Mouse (Mus musculus): ENCODE results near the gene Pank3.

Pank3 gene

DNA sequence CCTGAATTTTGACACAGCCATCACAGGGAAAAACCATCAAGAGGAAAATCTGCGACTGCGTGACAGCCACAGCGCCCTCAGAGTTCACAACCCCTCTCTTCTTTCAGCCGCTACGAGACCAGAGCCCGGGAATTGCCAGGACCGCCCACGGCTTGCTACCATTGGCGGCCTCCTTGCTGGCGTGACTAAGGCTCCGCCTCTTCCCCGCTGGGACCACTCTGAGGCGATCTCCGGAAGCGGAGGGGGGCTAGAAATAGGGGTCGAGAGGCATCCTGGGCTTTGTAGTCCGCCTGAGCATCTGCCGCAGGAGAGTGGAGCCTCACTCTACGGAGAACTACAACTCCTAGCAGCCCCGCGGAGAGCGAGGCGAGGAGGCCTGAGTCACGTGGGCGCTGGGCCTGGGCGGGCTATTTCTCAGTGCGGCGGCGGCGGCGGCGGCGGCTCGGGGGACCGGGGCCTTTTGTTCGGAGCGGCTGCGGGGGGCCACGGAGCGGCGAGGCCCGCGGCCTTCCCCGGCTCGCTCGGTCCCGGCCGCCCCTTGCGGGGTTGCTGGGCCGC lies at the start of gene Pank3:
Pank3 (plus strand) TSS at position 297 of the 558 bp plus-strand sequence.
- peak; percentile 97 for DNase-seq

DNA sequence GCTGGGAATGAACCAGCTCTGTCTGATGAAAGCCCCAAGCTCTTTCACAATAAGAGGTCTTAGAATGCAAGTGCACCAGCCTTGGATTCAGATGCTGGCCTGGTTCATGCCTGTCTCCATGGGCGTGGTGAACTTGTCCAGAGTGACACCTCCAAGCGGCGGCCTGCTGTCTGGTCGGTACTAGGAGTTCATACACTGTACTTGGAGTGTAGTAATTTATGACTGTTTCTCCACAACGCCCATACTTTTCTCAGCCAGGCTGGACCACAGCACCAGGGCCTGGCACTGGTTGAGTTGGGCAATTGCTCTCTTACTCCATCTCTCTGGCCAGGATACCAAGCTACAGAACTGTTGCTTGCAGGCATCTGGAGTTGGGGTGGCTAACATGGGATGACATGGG lies 45.4 kb upstream of the Pank3 start:
- no peak for DNase-seq

DNA sequence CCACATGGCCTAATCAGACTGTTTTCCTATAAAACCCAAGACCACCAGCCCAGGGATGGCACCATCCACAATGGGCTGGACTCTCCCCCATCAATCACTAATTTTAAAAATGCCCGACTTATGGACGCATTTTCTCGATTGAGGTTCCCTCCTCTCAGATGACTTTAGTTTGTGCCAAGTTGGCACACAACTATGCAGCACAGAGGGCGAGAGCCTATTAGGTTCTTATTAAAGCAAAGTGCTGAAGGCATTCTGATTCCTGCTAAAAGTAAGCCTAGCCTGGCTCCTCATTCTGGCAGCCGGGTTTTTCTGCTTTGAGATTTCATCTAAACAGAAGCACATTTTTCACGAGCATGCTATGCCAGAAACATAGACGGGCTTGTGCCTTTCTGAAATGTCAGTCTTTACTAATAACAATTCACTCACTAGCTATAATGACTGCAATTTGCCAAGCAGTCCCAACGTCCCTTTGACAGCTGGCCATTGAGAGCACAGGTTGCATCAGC lies 42.9 kb upstream of the Pank3 start:
- no peak for DNase-seq

DNA sequence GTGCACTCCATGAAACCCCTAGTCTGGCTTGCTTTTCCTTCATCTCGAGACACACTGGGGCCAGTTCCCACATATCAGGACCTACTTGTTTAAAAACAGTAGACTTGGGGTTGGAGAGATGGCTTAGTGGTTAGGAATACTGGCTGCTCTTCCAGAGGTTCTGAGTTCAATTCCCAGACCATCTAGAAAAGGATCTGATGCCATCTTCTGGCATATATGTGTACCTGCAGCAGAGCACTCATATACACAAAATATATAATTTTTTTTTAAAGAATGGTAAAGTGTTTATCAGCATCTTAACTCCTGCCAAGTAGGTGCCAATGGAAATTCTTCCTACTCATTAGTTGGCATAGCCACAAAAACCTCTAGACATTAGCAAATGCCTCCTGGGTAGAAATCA lies 41.1 kb upstream of the Pank3 start:
- DNase-seq: no peak

DNA sequence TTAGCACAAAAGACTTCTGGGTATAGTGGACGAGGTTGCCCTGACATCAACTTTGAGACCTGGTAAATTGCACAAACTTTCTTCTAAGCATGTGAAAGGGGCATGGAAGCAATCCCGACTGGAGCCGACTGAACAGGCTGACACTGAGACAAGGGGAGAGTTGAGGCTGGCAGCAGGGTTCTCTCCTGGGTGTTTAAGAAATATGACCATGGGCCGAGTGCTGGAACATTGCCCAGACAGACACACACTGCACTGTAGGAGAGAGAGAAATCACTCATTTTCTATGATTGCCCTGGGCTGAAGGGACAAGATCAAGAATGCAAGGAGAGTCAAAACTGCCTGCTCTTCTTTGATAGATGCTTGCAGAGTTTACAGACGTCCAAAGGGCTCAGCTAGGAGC lies 40.1 kb upstream of the Pank3 start:
- DNase-seq: no peak

DNA sequence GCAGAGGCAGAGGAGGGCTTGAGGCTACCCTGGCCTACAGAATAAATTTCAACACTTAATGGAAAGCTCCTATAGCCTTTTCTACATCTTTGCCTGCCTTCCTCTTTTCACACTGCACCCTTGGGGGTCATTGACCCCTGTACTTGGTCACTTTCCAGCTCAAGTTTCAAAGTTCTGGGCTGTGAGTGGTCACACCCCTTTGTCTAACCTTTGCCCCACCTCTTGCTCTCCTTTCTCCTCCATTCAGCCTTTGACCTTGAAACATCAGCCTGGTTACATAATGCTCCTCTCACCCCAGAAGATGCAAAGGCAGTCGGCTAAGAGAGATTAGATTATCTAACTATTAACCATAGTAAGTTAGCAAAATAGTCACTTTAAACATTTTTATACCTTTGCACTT lies 36.9 kb upstream of the Pank3 start:
- no peak for DNase-seq

DNA sequence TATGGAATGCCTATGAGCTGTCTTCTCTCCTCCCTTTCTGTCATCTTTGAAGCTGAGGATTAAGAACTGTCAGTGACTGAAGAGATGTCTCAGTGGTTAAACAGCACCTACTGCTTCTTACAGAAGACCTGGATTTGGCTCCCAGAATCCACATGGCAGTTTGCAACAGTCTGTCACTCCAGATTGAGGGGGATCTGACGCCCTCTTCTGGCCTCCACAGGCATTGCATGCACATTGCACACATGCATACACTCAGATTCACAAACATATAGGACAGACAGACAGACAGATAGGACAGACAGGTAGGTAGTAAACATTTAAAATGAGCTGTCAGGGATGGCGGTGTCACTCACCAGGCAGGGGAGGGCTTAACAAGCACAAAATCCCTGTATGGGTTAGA lies 32.5 kb upstream of the Pank3 start:
- DNase-seq: no peak

DNA sequence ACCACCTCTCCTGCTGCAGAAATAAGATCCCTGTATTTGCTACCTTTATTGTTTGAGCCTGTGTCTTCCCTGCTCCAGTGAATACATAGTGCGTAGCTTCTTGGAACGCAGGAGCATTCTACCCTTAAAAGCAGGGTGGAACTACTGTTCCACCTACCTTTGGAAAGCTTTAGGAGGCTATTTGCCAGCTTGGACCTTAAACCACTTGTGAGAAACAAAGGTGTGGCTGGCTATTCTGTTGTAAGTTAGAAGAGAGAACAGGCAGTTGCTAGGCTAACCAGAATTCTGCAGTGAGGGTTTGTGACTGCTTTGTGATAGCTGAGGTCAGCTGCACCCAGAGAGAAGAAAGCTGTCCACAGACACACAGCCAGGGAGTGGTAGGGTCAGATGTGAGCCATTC lies 32.0 kb upstream of the Pank3 start:
- DNase-seq: no peak

DNA sequence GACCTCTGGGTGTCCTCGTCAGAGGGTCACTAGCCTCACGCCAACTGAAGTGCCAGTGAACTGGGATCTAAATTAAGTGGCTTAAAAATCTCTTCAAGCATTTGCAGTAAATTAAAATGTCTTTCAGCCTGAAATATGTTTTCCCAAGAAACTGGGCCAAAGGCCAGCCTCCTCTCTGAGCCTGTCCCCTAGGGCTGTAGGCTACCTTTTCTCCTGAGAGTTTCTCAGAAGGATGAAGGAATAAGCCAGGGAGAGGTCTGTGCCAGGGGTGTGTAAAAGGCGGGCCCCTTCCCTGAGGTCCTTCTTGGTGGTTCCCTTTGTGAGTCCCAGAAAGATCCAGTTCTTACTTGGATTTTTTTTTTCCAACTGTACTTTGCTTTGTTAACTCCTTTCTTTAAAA lies 31.2 kb upstream of the Pank3 start:
- no peak for DNase-seq

DNA sequence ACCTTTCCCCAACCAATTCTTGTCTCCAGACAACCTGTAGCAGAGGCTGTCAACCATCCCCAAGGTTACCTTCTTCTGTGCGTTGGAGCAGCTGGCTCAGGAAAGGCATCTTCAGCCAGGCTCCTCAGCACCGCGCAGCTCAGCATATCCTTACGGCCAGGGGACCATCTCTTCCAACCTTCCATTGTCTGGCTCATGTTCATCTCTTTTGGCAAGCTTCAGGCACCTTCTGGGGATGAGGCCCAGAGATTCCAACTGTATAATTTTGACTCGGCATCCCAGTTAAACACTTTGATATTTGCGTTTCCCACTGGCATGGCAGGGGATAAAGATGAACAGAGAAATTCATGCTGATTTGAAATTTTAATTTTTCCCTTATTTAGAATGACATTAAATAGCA lies 25.7 kb upstream of the Pank3 start:
- DNase-seq: no peak

DNA sequence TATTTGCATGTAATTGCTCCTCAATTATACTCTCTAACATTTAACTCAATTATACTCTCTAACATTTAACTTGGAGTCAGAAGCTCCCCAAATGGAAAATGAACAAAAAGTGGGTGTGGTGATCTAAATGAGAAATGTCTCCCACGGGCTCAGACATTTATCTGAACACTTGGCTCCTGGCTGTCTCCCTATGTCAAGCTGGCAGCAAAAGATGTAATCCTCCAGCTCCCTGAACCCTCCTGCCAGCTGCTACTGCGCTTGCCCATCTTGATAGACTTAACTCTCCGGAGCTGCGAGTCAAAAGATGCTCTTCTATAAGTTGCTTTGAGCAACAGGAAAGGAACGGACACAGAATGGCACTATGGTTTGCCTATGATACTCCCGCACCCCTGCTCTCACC lies 24.7 kb upstream of the Pank3 start:
- no peak for DNase-seq

DNA sequence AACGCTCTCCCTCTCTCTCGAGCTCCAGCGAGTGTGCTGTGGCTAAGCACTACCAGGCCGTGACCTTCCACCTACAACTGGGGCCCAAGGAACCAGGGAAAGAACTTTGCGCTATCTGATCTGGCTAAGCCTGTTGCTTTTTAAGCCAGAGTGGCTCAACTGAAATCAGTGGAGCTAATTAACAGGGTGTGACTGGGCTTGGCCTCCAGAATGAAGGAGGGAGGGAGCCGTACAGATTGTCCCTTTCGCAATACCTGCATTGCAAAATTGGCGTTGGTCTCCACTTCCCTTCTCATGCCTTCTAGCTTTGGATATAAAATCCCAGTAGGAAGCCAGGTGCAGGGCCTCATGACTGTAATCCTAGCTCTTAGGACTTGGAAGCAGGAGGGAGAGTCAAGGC lies 18.7 kb upstream of the Pank3 start:
- DNase-seq: no peak

DNA sequence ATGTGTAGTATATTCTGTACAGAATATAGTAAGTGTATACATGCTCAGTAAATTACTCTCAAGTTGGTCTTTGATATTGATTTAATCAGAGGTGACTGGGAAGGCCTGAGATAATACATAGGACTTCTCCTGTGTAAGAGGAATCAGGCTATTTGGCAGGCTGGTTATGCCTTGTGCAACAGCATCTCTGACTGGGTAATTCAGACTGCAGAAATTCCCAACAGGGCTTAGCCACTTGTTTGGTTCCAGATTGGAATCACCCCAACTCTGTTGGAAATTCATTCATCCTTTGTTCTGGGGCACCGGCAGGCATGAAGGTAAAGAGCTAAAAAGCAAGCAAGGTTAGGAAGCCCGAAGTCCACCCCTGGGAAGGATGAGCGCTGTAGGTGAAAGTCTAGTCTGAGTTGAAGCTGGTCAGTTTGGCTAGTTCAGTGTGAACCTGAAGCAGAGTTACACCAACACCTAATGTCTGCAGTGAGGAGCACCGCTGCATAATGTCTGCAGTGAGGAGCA lies 14.3 kb upstream of the Pank3 start:
- no peak for DNase-seq

DNA sequence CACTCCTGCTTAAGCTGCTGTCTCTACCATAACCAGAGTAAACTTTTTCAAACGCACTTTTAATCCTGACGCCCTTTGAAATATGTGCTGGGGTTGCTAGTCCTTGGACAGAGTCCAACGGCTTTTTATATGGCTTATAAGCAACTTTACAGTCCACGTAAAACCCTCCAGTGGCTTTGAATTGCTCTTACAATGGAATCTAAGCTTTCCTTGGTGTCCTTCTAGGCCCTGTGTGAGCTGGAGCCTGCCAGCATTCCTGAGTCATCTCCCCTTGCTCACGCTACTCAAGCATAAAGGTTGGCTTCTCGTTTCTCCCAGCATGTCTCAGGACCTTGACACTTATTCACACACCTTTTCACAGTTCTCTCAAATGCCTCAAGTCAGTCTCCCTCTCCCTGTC lies 13.7 kb upstream of the Pank3 start:
- DNase-seq: no peak

DNA sequence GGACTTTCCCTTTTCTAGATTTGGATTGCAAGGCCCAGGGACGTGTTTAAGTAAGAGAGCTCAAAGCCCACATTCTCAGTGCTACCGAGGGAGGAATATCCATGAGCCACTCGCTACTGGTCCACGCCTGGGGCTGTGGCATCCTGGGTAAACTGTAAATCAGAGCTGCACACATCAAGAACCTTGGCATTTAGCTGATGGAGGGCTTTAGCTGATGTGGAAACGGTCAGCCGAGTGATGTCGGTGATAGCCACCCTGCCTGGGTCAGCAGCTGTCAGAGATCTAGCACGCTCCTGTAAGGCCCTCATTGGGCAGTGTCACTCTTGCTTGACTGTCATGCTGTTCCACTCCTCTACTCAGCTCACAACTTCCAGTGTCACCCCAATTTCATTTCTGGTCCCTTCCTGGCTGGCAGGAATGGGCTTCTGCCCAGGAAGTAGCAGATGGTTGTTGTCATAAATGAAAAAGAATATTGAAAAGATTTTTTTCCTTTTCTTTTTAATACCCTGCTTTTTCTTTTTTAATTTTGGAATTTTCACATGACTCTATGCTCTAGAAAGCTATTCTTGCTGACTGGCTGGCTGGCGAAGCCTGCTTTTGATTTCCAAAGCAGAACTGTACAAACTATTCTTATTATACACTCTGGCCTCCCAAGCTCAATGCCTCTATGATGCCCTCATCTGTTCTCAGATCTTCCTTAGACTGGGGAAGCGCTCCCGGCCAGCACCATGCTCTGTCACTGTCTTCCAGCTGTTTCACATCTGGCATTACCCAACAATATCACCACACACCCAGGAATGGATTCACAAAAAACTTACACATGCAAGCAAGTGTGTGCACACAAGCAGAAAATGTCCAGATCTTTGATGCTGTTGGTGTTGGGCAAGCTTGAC lies 12.6 kb upstream of the Pank3 start:
- no peak for DNase-seq

DNA sequence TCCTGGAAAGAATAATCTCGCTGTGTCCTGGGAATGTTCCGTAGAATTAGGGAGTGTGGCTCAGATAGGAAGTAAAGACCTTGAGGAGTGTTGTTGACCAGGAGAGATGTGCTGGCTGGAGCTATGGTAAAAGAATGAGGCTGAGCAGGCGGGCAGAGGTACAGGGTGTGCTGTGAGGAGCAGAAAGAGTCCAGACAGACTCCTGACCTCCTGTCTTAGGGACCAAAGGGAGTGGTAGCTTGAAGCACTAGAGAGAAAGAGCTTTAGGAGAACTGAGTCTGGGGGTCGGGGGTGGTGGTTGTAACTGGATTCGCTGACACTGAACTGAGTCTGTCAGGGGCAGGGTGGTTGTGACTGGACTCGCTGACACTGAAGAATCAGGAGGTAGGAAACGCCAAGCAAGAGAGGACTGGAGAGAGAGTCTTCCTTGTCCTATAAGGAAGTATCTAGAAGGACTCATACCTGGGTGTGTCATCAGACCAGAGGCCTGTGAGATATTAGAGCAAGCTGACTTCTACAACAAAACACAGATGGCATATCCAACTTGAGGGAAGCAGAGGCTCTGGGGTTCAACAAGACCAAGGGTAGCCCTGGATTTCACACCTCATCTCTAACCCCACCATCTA lies 9.2 kb upstream of the Pank3 start:
- no peak for DNase-seq

DNA sequence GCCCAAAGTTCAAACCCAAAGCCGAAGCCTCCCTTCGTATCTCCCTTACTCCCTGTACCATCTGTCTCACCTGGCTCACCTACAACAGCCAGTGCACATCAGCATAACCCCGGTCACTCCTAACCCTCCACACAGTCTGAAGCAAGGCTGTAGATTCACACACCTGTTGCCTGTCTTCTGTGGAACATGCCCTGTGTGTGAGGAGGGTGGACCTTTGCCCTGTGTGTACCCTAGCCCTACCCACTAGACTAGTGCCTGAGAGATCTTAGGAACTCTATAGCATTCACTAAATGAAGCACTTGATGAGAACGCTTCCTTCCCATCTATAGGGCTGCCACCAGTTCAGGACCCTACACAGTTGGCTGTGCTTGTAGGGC lies 8.7 kb upstream of the Pank3 start:
- no peak for DNase-seq

DNA sequence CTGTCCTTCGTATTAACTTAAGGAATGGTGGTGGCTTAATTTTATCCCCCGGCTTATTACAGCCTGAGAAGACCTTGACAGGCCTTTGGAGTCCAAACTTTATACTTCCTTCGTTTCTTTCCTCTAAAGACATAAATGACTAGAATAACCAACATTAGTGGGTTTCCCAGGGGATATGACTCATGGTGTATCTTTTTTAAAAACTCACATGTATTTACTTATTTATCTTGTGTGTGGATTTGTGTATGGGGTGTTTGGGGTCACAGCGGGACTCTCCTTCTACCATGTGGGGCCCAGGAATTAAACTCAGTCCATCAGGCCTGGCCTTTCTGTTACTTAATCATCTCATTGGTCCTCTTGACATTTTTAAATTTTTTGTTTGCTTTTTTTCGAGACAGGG lies 2.4 kb upstream of the Pank3 start:
- no peak for DNase-seq

DNA sequence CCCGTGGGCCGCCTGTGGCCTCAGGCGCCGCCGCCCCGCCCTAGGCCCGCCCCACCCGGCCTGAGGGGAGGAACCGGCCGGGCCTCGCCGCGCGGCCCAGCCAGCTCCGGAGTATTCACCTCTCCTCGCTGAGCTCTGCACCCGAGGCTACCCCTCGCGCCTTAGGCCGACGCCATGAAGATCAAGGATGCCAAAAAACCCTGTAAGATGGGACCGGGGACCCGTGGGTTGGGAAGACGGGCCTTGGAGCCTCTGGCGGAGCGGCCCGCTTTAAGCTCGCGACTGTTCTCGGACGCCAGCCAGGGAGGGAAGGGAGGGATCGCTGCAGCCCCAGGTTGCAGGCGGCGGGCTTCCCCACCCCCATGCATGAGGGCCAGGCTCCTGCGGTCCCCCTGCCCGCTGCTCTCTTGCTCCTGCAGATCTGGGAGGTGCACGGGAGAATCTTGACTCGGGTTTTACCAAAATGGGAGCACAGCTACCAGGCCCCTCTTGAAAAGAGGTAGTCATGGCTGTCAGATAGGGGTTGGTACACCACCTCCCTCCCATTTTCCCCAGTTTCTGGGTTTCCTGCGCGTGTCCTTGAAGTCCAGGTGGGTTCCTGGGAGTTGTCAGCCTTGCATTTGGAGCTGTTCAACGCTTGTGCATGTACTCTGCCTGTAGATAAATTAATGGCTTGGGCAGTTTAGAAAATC lies 608 bp downstream of the Pank3 start:
- peak; percentile 70 for DNase-seq

DNA sequence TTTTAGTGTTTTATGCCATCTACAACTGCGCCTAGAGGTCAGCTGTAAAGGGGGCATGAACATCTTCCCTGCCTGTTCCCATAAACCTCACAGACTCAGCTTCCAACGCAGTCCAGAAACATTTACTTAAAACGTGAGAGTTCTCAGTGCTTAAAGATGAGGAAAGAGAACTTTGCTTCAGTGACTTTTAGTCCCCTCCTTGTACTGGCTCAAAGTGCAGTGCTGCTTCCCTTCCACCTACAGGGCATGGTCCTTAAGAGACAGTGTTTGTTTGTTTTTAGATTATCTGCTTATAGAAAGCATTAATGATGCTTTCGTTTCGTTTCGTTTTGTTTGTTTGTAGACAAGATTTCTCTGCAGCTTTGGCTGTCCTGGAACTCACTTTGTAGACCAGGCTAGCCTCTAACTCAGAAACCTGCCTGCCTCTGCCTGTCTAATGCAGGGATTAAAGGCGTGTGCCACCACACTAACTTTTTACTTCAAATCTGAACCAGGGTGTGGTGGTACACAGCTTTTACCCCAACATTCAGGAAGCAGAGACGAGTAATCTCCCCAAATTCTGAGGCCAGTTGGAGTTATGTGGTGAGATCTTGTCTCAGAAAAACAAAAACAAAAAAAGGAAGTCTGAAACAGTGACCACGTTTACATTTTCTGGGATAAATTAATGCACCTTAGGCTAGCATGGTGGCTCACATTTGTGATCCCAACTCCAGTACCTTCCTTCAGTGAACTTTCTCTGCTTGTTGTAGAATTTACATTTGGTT lies 1.6 kb downstream of the Pank3 start:
- no peak for DNase-seq

DNA sequence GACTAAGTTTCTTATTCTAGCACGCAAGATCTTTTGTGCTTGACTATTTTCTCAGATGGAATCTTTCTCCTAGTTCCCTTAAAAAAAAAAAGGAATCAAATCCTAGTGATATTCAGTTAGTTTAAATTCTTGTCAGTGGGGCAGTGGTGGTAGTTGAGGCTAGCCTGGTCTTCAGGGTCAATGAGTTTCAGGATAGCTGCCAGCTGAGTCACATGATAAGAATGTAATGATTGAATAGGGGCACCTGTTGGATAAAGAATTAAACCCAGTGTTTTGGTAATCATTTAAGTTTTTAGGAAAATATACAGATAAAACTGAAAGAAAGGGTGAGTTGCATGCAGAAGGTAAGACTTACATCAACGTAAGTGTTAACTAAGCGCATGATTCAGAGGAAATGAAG lies 6.3 kb downstream of the Pank3 start:
- no peak for DNase-seq

DNA sequence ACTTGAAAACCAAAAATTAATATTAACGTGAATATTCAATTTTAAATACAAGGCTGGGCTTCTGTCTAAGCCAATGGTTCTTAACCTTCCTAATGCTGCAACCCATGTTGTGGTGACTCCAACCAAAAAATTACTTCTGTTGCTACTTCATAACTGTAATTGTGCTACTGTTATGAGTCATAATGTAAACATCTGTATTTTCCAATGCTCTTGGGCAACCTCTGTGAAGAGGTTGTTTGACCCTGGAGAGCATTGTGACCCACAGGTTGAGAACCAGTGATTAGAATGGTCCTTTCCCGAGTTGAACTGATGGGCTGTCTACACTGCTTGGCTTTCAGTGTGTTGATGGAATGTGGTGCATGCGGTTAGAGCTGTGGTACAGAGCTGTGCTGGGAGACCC lies 7.2 kb downstream of the Pank3 start:
- no peak for DNase-seq

DNA sequence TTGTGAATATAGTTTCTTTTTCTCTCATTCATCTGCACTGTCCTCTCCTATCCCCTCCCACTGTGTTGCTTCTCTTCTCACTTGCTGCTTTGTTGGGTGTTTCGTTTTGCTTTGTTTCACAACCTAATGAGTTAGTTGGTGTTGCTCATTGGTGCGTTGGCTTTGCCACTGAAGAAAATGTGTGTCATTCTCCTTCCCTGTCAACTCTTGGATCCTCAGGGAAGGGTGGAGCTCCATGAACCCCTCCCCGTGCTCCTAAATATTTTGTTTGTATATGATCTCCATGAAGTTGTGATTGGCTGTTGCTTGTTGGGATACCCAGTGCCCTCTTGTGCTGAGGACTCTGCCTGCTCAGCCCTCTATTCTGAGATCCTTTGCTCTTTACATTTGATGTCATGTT lies 11.1 kb downstream of the Pank3 start:
- DNase-seq: no peak
